Mouse (Mus musculus) small intestine, adult 2 months (tissue): ENCODE measurements around the gene H2-T23. TPM values are rescaled to one million over a fixed set of nuclear protein-coding genes. Genes with fewer than 3 reads are reported as not detected.
"Not testable (repeated sequence)": the region's sequence is repeated elsewhere in the genome, so short reads cannot be mapped to it uniquely, and the experiment has no call there.

ENCODE experiments used
- H3K27ac ChIP-seq: fragments of 200-500 bp; 2 replicates; pipeline ENCODE4 v1.5.1; 2012; ENCODE audit warnings: low read depth, low read length, control low read depth, inconsistent platforms; ENCODE audit not compliant: insufficient read depth
- H3K27me3 ChIP-seq: fragments of 200-500 bp; 2 replicates; pipeline ENCODE4 v1.6.1; 2012; ENCODE audit warnings: mild to moderate bottlenecking, moderate library complexity, low read length, inconsistent platforms; ENCODE audit not compliant: control insufficient read depth, insufficient read depth
- H3K36me3 ChIP-seq: fragments of 200-500 bp; 2 replicates; pipeline ENCODE4 v1.6.1; 2012; ENCODE audit warnings: mild to moderate bottlenecking, low read length, control low read depth, inconsistent platforms; ENCODE audit not compliant: control insufficient read depth, insufficient read depth
- H3K4me1 ChIP-seq: fragments of 200-500 bp; 2 replicates; pipeline ENCODE4 v1.6.1; 2012; ENCODE audit warnings: low read length, inconsistent platforms, mixed read lengths; ENCODE audit not compliant: control insufficient read depth, insufficient read depth, insufficient read length
- H3K4me3 ChIP-seq: fragments of 200-500 bp; 2 replicates; pipeline ENCODE4 v1.5.1; 2012; ENCODE audit warnings: low read depth, mild to moderate bottlenecking, control low read depth, inconsistent platforms, low read length, moderate library complexity
- CTCF ChIP-seq: fragments of 200-500 bp; IDR thresholded peaks from 2 replicates; pipeline ENCODE4 v1.5.1; 2012; ENCODE audit warnings: low read depth, mild to moderate bottlenecking, control low read depth, inconsistent platforms, low read length, moderate library complexity, mixed read lengths; ENCODE audit not compliant: insufficient replicate concordance, insufficient read length; ENCODE audit errors: extremely low read depth
- POLR2A ChIP-seq: fragments of 200-500 bp; IDR thresholded peaks from 2 replicates; pipeline ENCODE4 v1.6.1; 2012; ENCODE audit warnings: low read depth, mild to moderate bottlenecking, control low read depth, inconsistent platforms, low read length, moderate library complexity
- WGBS: fragments of 180-500 bp; shearing (Covaris S2); methylation state at CpG from one replicate; pipeline ENCODE4 v1.1.7; 2018; 5-methylcytosine and 5-hydroxymethylcytosine counted together
- polyA plus RNA-seq: library from polyadenylated mRNA; depleted of rRNA; stranded (reverse); fragments of >200 nt; gene quantifications from 2 replicates; pipeline ENCODE4 v1.2.3, GENCODE M21; 2012

The H2-T23 gene
- polyA plus RNA-seq, 1 experiment = 784 TPM

DNA sequence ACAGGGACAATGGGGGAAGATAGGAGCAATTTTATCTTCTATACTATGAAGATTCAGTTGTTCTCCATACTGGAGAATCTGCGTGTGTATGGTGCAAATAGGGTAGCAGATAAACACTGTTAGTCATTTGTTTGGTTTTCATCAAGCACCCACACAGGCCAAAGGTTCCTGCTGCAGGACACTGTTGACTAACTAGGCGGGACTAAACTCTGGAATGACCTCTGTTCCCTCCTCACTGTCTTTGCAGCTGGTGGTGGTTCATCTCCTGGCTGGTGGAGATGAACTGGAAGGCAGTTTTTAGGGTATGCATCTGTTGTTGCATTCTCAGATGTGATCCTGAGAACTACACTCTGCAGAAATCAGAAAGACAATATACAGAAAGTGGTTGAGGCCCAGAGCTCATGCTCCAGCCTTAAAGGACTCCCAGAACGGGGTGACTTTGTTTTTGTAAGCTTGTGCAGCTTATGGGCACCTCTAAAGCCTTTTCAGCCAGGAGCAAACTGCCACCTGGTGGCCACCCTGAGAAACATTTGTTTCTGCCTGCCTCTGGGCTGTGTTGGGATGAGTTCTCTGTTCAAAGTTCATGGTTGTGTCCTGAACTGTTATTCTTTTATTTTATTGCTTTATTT is 2.5 kb upstream of the H2-T23 start:
- H3K27ac ChIP-seq = peak overlapping the region; percentile 50
- not testable (repeated sequence) for H3K4me3 ChIP-seq, H3K27me3 ChIP-seq, H3K4me1 ChIP-seq
- peaks cover 14% of the 10 kb centered on the region for H3K36me3 ChIP-seq
- peak; percentile 50; the same call in 1 of the 2 replicates for TF ChIP-seq CTCF
- 12% methylated on average over 3 of the region's 3 CpGs for WGBS

- H3K4me1 ChIP-seq, H3K27me3 ChIP-seq, H3K4me3 ChIP-seq: not testable (repeated sequence)
- WGBS = 48% methylated on average over 3 of the region's 3 CpGs
- H3K27ac ChIP-seq = peak overlapping the region; percentile 50
- H3K36me3 ChIP-seq = peaks cover 16% of the 10 kb centered on the region
These were observed 1.9 kb upstream of the H2-T23 start for GRCm38 (mm10) chr17:36034524-36034923.

DNA sequence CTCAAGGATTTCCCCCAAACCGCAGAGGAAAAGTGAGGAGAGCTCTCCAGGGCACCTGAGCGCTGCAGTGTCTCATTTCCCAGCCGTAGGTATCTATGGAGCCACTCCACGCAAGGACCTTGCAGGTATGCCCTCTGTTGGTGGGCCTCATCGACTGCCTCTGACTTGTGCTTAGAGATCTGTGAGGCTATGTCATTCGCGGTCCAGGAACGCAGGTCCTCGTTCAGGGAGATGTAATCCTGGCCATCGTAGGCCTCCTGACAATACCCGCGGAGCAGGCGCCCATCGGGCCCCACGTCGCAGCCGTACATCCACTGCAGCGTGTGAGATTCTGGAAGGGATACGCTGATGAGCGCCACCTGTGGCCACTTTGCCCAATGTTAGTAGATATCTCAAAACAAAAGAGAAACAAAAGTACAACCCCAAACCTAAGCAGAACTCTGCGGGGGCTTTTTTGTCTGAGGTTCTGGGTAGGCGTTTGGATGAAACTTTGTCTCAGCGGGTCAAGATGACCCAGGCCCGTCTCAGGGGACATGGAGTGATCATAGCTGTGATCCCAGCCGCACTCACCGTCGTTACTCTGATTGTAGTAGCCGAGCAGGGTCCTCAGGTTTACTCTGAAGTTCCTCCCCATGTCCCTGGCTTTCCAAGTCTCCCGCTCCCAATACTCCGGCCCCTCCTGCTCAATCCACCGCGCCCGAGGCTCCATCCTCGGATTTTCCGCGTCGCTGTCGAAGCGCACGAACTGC is 898 bp downstream of the H2-T23 start:
- Histone ChIP-seq H3K36me3 (peaks cover 11% of the 10 kb centered on the region), H3K4me3 (peak overlapping the region; percentile 72), H3K27ac (peak overlapping the region; percentile 78)
- not testable (repeated sequence) for H3K4me1 ChIP-seq, H3K27me3 ChIP-seq
- peak; percentile 64; the same call in 1 of the 2 replicates for TF ChIP-seq CTCF
- WGBS = 1% methylated on average over 40 of the region's 40 CpGs

GRCm38 (mm10) chr17:36030703-36031582 is 1.7 kb downstream of the H2-T23 start:
- not testable (repeated sequence) for H3K4me1 ChIP-seq, H3K27me3 ChIP-seq, H3K36me3 ChIP-seq
- peak overlapping the region; percentile 72 for H3K4me3 ChIP-seq
- H3K27ac ChIP-seq = peak overlapping the region; percentile 20; the same call in 1 of the 2 replicates
- WGBS = 69% methylated on average over 8 of the region's 8 CpGs

GRCm38 (mm10) chr17:36030046-36030702 is 2.5 kb downstream of the H2-T23 start:
- H3K36me3 ChIP-seq, H3K27ac ChIP-seq, H3K4me1 ChIP-seq, H3K27me3 ChIP-seq: not testable (repeated sequence)
- 73% methylated on average over 4 of the region's 4 CpGs for WGBS
- peak overlapping the region; percentile 72; the same call in 1 of the 2 replicates for H3K4me3 ChIP-seq

GRCm38 (mm10) chr17:36028879-36029619 is 3.6 kb downstream of the H2-T23 start:
- Histone ChIP-seq H3K27ac (no peak overlapping the region), H3K4me3 (no peak overlapping the region), H3K27me3 (no peaks in the 10 kb centered on the region), H3K36me3 (peaks cover 9% of the 10 kb centered on the region), H3K4me1 (peaks cover 6% of the 10 kb centered on the region)
- TF ChIP-seq CTCF = no peak
- TF ChIP-seq POLR2A = no peak
- WGBS = 90% methylated on average over 7 of the region's 7 CpGs
